Mouse (Mus musculus) midbrain, embryonic 10.5 days (tissue): ENCODE data around the gene Ssc5d. TPM values are rescaled to one million over a fixed set of nuclear protein-coding genes. Genes with fewer than 3 reads are reported as not detected.
"Not testable (repeated sequence)": the region's sequence is repeated elsewhere in the genome, so short reads cannot be mapped to it uniquely, and the experiment has no call there.

Experiments
- DNase-seq: peaks from one replicate; pipeline ENCODE4 v3.0.0-alpha.2; 2017; ENCODE audit warnings: low spot score
- H3K27ac ChIP-seq: fragments of 300-500 bp; sonication (generic); replicated peaks from 2 replicates; pipeline ENCODE4 v1.5.1; 2016; ENCODE audit warnings: mild to moderate bottlenecking
- H3K27me3 ChIP-seq: fragments of 300-500 bp; sonication (generic); 2 replicates; pipeline ENCODE4 v1.6.1; 2016; ENCODE audit warnings: low read depth, mild to moderate bottlenecking; ENCODE audit not compliant: poor library complexity, severe bottlenecking
- H3K36me3 ChIP-seq: fragments of 300-500 bp; sonication (generic); 2 replicates; pipeline ENCODE4 v1.6.1; 2016; ENCODE audit warnings: mild to moderate bottlenecking, moderate library complexity
- H3K4me1 ChIP-seq: fragments of 300-500 bp; sonication (generic); 2 replicates; pipeline ENCODE4 v1.6.1; 2016
- H3K4me3 ChIP-seq: fragments of 300-500 bp; sonication (generic); 2 replicates; pipeline ENCODE4 v1.5.1; 2016; ENCODE audit warnings: mild to moderate bottlenecking, moderate library complexity
- H3K9me3 ChIP-seq: fragments of 300-500 bp; sonication (generic); replicated peaks from 2 replicates; pipeline ENCODE4 v1.6.1; 2016; ENCODE audit warnings: mild to moderate bottlenecking
- WGBS: fragments of 180-500 bp; shearing (Covaris S2); methylation state at CpG from one replicate; pipeline ENCODE4 v1.1.7; 2016; 5-methylcytosine and 5-hydroxymethylcytosine counted together
- polyA plus RNA-seq: library from polyadenylated mRNA; unstranded; fragments of >200 nt; fragmentation: Nextera tagmentation; extraction: Ambion mirVana; gene quantifications from 2 replicates; pipeline ENCODE4 v1.2.1, GENCODE M21; 2016

Gene Ssc5d
- polyA plus RNA-seq = 1.6 and 1.9 TPM in 2 replicates

DNA sequence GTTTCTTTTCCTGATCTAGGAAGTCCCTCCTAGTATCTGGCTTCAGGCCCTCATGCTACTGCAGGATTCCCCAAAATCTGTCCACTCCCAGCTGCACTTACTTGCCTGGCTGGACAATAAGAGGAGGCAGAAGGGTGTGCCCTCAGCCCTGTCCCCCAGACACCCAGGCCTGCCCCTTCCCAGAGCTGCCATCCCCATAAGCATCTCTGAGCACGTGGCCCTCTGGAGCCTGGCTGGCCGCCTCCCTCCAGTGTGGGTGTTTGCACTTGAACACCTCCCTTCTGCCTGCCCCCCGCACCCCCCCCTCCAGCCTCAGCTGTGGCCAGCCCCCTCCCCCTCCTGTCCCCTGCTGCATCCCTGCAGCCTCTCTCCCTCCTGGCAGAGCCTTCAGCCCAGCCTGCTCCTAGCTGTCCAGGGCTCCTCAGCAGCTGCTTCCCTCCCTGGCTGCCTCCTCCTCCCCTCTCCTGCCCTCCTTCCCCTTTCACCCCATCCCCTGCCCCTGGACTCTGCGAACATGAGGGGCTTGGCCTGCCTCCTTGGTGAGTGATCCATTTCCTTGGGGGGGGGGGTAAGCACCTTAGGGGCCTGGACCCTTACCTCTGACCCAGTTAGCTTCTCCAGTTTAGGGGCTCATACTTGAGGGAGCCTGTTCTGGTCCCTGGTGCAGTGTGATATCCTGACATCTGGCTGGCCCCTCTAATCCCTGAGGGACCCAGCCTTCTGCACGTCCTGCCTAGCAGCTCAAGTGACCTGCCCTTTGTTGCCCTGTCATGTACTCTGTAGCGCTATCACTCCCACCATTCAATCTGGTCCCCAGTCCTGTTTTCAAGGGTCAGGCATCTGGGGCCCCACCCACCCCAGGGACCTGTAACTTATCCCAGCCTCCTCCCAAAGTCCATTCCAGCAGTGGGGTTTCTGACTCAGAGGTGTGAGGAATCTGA is at the start of gene Ssc5d:
Gene Ssc5d (plus strand): TSS at position 345 of the 941 bp plus-strand sequence.
- WGBS = 2% methylated on average over 5 of the region's 6 CpGs
- Histone ChIP-seq H3K4me1 (peaks cover 75% of the 10 kb centered on the region), H3K27ac (peak within 1 kb of the TSS; percentile 94), H3K9me3 (no peaks in the 10 kb centered on the region), H3K4me3 (peak within 1 kb of the TSS; percentile 59), H3K27me3 (no peaks in the 10 kb centered on the region), H3K36me3 (peaks cover 9% of the 10 kb centered on the region)
- peak; percentile 68 for DNase-seq

DNA sequence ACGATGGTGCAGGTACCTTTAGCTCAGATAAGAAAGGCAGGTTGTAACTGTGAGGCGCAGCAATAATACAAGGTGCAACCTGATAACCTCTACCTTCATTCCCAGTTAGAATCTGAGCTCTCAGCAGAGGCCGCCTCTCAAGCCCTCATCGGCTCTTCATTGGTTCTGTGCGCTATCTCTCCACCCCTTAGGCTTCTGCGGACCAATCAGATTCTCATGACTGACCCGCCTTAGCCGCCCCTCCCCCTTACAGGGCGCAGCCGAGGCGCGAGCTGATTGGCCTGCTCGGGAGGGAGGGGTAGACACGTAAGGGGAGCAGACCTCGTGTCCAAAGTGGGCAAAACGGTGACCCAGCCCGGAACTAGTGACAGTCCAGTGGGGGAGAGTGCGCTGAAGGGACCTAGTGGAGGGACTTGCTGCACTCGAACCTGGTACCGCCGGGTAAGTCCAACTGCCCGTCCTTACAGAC is 48.8 kb upstream of the Ssc5d start, which contains the start of gene Isoc2a:
Gene Isoc2a (plus strand): TSS at position 401 of the 469 bp plus-strand sequence.
- WGBS = under 1% methylated on average over 22 of the region's 22 CpGs

DNA sequence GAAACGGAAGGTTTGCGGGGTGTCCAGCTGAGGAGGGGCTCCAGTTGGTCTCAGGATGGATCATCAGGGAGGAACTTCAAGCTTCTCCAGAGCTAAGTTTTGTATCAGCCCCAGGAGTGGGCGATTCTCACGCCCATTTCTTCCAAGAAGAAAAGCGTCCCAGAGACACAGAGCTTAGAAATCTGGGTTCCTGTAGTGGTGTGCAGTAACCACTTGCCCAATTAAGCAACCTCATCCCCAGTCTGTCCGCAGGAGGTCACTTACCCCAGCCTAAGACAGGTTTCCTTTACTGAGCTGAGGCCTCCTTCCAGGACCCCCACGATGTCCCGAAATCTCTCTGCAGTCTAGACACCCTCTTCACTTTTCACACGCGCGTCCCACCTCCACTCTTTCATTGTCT is 48.4 kb upstream of the Ssc5d start:
- peak overlapping the region; percentile 80 for H3K27ac ChIP-seq
- 11% methylated on average over 11 of the region's 11 CpGs for WGBS

More for the DNA sequence above, 48.8 kb upstream of the Ssc5d start, which contains the start of gene Isoc2a:
- H3K36me3 ChIP-seq = no peaks in the 10 kb centered on the region
- H3K9me3 ChIP-seq = no peaks in the 10 kb centered on the region; the same call in 1 of the 2 replicates
- H3K27ac ChIP-seq = peak within 1 kb of the TSS; percentile 80
- peaks cover 19% of the 10 kb centered on the region for H3K4me1 ChIP-seq
- DNase-seq = peak; percentile 94
- peak within 1 kb of the TSS; percentile 64 for H3K4me3 ChIP-seq
- no peaks in the 10 kb centered on the region for H3K27me3 ChIP-seq

GRCm38 (mm10) chr7:4878186-4878585 is 47.4 kb upstream of the Ssc5d start:
- Histone ChIP-seq H3K4me3 (no peak overlapping the region; the same call in 1 of the 2 replicates), H3K27ac (no peak overlapping the region), H3K27me3 (no peaks in the 10 kb centered on the region), H3K36me3 (no peaks in the 10 kb centered on the region), H3K4me1 (peaks cover 19% of the 10 kb centered on the region), H3K9me3 (no peaks in the 10 kb centered on the region; the same call in 1 of the 2 replicates)
- DNase-seq = no peak

More for the DNA sequence above, 48.4 kb upstream of the Ssc5d start:
- no peak for DNase-seq
- H3K27me3 ChIP-seq = no peaks in the 10 kb centered on the region
- H3K4me3 ChIP-seq = peak overlapping the region; percentile 64
- no peaks in the 10 kb centered on the region for H3K36me3 ChIP-seq
- no peaks in the 10 kb centered on the region; the same call in 1 of the 2 replicates for H3K9me3 ChIP-seq
- peaks cover 19% of the 10 kb centered on the region for H3K4me1 ChIP-seq

GRCm38 (mm10) chr7:4879036-4879435 is 46.5 kb upstream of the Ssc5d start:
- not testable (repeated sequence) for DNase-seq
- peaks cover 19% of the 10 kb centered on the region for H3K4me1 ChIP-seq
- 84% methylated on average over 1 of the region's 1 CpGs for WGBS

GRCm38 (mm10) chr7:4886680-4887079 is 38.9 kb upstream of the Ssc5d start:
- 91% methylated on average over 4 of the region's 4 CpGs for WGBS
- Histone ChIP-seq H3K4me1 (no peaks in the 10 kb centered on the region), H3K27ac (no peak overlapping the region), H3K27me3 (no peaks in the 10 kb centered on the region), H3K9me3 (peaks cover 9% of the 10 kb centered on the region; the same call in 1 of the 2 replicates), H3K4me3 (no peak overlapping the region), H3K36me3 (no peaks in the 10 kb centered on the region)
- DNase-seq = no peak

More at GRCm38 (mm10) chr7:4879036-4879435, 46.5 kb upstream of the Ssc5d start:
- H3K9me3 ChIP-seq, H3K27me3 ChIP-seq, H3K36me3 ChIP-seq, H3K27ac ChIP-seq, H3K4me3 ChIP-seq: not testable (repeated sequence)

GRCm38 (mm10) chr7:4895186-4895585 is 30.4 kb upstream of the Ssc5d start:
- H3K4me3 ChIP-seq = no peak overlapping the region
- no peak for DNase-seq
- H3K9me3 ChIP-seq = no peaks in the 10 kb centered on the region; the same call in 1 of the 2 replicates
- H3K27ac ChIP-seq = no peak overlapping the region
- no peaks in the 10 kb centered on the region for H3K36me3 ChIP-seq
- H3K27me3 ChIP-seq = peaks cover 16% of the 10 kb centered on the region
- WGBS = 68% methylated on average over 11 of the region's 11 CpGs
- peaks cover 15% of the 10 kb centered on the region for H3K4me1 ChIP-seq

DNA sequence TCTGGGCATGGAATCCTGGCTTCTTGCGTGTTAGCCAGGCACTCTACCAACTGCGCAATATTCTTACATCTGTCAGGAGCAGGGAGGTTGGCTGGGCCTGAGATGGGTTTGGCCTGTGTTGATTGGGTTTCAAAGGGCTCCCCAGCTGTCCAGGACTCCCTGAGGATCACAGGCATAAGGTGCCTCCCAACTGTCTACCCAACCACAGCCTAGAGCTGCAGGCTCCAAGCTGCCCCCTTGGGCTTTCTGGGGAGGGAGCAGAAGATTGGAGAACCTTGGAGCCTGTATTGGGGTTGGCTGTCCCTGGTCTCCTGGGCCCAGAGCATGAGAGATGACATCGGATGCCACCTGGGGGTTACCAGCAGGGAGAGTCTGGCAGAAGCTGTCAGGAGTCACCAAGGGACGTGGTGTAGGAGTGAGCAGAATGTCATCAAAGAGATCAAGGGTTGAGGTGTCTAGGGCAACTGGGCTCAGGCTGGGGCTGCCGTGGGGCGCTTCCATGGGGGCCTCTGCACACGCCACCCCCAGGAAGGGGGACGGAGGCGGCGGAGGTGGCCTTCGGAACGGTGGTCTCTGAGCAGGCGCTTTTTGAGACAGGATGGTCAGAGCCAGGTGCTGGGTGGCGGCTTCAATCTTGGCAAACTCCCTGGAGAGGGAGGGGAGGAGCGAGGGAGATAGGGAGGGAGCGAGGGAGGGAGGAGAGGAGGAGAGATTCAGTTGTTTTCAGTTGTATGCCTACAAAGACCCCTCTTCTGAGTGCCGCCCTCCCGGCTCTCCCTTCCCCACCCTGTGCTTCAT is 26.5 kb upstream of the Ssc5d start:
- DNase-seq = no peak
- Histone ChIP-seq H3K4me1 (peaks cover 19% of the 10 kb centered on the region), H3K4me3 (peak overlapping the region; percentile 41), H3K36me3 (no peaks in the 10 kb centered on the region), H3K9me3 (peaks cover 5% of the 10 kb centered on the region; the same call in 1 of the 2 replicates), H3K27me3 (peaks cover 26% of the 10 kb centered on the region), H3K27ac (peak overlapping the region; percentile 57)
- WGBS = 18% methylated on average over 18 of the region's 18 CpGs

DNA sequence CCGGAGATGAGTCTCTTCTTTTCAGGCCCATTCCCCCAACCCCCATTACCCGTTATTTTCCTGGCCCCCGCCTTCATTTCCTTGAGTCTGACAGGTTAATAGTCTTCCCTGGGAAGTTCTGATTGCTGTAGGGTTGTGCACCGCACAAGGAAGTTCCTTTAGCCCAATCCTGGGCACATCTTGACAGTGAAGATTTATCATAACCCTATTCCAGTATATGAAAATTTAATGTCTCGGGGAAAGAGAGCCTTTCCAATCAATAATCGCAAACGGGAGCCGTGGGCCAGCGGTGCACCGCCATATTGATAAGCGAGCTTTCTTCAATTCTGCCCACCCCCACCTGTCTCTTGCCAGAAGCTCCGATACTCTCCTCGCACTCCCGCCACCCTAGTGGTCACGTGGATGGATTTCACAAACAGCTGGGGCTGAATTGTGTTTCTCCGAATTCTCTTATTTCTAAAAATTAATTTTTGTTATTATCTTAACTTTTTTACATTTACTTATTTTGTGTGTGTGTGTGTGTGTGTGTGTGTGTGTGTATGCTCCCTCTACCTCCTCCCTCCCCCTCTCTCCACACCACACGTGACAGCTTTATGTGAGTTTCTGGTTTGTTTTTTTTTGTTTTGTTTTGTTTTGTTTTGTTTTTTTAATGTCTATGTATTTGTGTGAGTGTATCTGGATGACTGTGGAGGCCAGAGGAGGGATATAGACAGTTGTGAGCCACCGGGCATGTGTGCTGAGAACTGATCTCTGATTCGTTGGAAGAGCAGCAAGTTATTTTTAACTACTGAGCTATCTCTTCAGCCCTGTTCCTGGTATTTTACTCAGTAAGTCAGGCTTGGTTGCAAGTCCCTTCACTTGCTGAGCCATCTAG is 25.7 kb upstream of the Ssc5d start:
- Histone ChIP-seq H3K9me3 (peaks cover 10% of the 10 kb centered on the region; the same call in 1 of the 2 replicates), H3K4me1 (peaks cover 19% of the 10 kb centered on the region), H3K4me3 (peak overlapping the region; percentile 41), H3K27me3 (peaks cover 26% of the 10 kb centered on the region), H3K27ac (peak overlapping the region; percentile 57), H3K36me3 (no peaks in the 10 kb centered on the region)
- 6% methylated on average over 19 of the region's 19 CpGs for WGBS
- DNase-seq = peak; percentile 39

- DNase-seq = no peak
Measured at GRCm38 (mm10) chr7:4900523-4900851, 25.1 kb upstream of the Ssc5d start.

DNA sequence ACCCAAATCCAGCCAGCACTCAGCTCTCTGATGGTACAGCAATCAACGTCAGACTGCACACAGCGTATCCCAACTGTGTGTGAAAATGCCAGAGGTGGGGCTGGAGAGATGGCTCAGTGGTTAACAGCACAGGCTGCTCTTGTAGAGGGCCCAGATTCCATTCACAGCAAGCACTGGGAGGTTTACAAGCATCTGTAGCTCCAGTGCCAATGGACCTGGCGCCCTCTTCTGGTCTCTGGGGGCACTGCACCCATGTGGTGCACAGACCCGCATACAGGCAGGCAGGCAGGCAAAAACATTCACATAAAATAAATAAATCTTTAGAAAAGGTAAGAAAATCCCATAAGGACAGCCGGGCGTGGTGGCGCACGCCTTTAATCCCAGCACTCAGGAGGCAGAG is 24.4 kb upstream of the Ssc5d start:
- Histone ChIP-seq H3K4me3 (no peak overlapping the region), H3K27ac (no peak overlapping the region), H3K27me3 (peaks cover 26% of the 10 kb centered on the region), H3K9me3 (peaks cover 10% of the 10 kb centered on the region; the same call in 1 of the 2 replicates), H3K4me1 (peaks cover 19% of the 10 kb centered on the region), H3K36me3 (no peaks in the 10 kb centered on the region)
- peak; percentile 53 for DNase-seq
- 42% methylated on average over 8 of the region's 8 CpGs for WGBS

More at GRCm38 (mm10) chr7:4900523-4900851, 25.1 kb upstream of the Ssc5d start:
- Histone ChIP-seq H3K4me1 (peaks cover 19% of the 10 kb centered on the region), H3K27me3 (peaks cover 26% of the 10 kb centered on the region), H3K4me3 (peak overlapping the region; percentile 41; the same call in 1 of the 2 replicates), H3K36me3 (no peaks in the 10 kb centered on the region), H3K27ac (no peak overlapping the region; the same call in 1 of the 2 replicates), H3K9me3 (peaks cover 10% of the 10 kb centered on the region; the same call in 1 of the 2 replicates)
- WGBS = 14% methylated on average over 11 of the region's 11 CpGs
